Mouse (Mus musculus) heart, adult 2 months (tissue): ENCODE results near the gene Tcfl5.

Experiments used
- CTCF ChIP-seq: fragments of 200-600 bp; IDR thresholded peaks from 2 replicates; pipeline ENCODE4 v1.8.1; 2022; ENCODE audit warnings: antibody characterized with exemption, mild to moderate bottlenecking, moderate library complexity
- EP300 ChIP-seq: fragments of 200-500 bp; IDR thresholded peaks from 2 replicates; pipeline ENCODE4 v1.6.1; 2011; ENCODE audit warnings: low read depth, low read length, control low read depth; ENCODE audit not compliant: insufficient read depth
- POLR2A ChIP-seq: fragments of 200-500 bp; IDR thresholded peaks from 2 replicates; pipeline ENCODE4 v1.6.1; 2011; ENCODE audit warnings: mild to moderate bottlenecking, low read depth, low read length, control low read depth; ENCODE audit not compliant: insufficient read depth

DNA sequence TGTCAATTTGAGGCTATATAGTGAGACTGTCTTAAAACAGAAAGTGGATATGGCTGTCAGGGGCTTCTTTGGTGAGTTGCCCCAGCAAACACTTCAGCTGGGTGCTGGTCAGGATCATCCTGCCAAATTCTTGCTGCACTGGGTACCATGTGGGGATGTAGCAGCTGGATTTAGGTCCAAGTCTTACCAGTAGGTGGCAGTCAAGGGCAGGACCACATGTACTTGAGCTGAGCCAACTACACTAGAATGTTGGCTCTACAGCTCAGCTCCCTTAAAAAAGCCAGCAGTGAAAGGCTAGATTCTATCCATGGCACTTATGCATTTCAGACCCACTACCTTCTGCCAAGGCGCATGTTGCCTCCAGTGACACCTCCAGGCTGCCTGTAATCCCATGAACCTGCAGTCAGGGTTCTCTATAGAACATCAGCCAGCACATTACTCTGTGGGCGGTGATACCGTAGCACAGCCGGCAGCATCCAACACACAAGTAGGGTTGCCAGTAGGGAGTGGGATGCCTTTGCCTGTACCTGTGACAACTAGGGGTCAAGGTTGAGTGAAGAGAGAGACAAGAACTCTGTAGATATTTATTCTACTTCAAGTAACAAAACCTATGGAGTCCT is 15.0 kb upstream of the Tcfl5 start:
- TF ChIP-seq CTCF, result peak; percentile 94
- no peak for TF ChIP-seq POLR2A
- TF ChIP-seq EP300, result peak; percentile 53; the same call in 1 of the 2 replicates
